Mouse (Mus musculus) adrenal gland, adult 8-10 months (tissue): Measurements from ENCODE around the gene Rab3gap2. TPM values are rescaled to one million over a fixed set of nuclear protein-coding genes. Genes with fewer than 3 reads are reported as not detected.

ENCODE experiments used
- DNase-seq: peaks from one replicate; pipeline ENCODE4 v3.0.0; 2022
- total RNA-seq, 4 experiments: library from RNA; stranded (reverse); gene quantifications; 2 replicates each; pipeline ENCODE4 v1.2.4; 2022

The Rab3gap2 gene
- total RNA-seq, result 10 to 100 TPM; 49.7 to 90.7 (median 70.6) TPM

DNA sequence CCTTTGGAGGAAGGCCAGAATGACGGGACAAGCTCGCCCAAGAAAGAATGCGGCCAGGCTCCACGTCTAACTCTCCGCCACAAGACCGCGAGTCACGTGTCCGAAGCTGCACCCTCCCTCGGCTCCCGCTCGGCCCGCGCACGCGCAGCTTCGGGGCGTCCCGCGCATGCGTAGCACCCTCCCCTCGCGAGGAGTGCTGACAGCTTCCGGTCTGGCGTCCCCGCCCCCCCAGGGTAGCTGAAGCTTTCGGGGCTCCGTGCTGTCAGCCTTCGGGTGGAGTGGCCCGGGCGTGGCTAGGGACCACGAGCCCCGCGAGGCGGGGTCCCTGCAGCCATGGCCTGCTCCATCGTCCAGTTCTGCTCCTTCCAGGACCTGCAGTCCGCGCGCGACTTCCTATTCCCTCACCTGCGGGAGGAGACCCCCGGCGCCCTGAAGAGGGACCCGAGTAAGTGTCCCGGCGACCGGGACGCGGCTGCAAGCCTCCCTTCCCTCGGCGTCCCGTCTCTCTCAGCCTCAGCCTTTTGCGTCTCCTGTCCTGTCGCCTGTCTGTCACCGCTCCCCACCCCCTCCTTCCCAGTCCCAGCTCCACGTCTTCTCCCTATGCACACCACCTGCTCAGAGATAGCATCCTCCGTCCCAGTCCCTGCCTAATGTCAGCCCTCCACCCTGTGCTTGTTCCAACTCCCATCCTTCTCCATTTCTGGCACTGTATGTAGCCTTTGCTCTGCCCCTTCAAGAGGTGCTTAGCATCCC lies at the start of gene Rab3gap2:
TSS of gene Rab3gap2 (plus strand) at position 209 of the 753 bp plus-strand sequence.
- DNase-seq, result peak; percentile 100

DNA sequence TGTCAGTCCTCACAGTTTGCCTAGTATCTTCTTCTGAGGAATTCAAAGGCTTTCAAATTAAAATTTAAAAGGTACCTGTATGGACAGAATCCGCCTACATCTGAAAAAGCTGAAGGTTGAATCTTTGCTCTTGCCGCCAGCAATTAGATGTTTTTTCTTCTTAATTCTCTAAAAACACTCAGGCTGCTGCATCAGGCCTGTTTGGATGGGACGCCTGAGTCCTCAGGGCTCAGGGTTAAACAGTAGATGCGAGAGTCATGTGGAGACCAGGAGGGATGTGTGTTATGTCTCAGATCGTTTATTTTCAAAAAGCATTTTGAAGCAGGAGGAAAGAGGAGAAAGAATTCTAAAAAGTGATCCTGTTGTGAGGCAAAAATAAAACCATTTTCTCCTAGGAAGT lies 30.3 kb upstream of the Rab3gap2 start:
- DNase-seq, result no peak

DNA sequence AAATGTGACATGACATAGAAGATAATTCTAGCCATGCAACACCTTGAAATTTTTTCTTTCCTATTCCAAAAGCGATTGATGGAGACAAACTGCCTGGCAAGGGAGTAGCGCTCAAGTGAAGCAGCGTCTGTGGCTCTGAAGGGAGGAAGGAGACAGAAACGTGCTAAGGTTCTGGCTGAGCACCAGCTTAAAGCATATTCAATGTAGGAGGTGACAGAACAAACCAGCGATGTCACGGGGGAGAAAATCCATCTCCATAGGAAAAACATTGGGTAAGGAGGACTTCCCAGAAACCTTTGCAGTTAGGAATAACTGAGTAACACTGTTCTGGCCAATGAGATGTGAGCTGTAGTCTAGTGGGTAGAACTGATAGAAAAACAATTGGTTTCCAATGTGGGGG lies 26.1 kb upstream of the Rab3gap2 start:
- no peak for DNase-seq

DNA sequence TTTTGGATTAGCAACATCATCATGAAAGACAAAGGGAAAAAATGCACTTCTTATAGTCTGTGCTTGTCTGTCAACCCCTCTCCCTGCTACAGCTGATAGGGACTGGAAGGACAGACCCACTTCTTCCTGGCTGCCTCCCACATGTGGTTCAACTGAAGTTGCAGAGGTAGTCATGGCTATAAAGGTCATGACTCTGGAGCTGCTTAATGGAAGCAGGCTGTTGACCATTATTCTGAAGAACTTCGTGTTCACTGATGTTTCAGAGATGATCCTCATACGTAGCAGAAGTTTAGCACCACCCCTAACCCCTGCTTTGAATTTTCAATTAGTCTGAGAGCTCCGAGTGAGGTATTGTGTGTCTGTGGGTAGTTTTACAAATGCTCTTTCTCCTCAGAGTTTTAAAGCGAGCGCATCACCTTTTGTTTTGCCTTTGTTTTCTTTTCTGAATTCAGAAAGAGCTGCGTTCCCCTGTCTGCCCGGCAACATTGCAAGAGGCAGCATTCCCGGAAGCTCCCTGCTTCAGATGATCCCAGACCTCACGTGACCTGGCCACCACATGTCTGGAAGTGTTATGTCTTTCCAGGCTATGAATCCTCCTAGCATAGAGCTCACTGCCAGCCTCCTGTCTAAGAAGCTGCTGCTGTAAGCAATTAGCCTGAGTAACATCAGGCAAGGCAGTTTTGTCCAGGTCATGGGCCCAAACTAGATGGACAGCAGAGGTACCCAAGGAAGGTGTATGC lies 20.2 kb upstream of the Rab3gap2 start:
- no peak for DNase-seq

DNA sequence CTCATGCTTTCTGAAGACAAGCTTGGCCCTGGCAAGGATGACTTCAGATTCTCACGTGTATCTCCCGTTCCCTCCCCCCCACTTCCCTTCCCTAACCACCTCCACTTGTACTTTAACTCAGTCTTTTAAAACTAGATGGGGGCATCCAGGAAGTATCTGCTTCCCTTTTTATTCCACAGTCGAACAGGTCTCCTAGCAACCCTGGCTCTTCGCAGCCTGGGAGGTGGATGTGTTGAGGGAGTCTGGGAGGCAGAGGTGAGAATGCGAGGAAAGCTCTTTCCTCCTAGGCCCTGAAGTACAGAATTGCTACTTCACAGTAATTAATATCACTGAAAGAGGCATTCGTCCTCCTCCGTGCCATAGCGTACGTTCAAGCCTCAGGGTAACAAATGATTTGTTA lies 18.4 kb upstream of the Rab3gap2 start:
- no peak for DNase-seq

DNA sequence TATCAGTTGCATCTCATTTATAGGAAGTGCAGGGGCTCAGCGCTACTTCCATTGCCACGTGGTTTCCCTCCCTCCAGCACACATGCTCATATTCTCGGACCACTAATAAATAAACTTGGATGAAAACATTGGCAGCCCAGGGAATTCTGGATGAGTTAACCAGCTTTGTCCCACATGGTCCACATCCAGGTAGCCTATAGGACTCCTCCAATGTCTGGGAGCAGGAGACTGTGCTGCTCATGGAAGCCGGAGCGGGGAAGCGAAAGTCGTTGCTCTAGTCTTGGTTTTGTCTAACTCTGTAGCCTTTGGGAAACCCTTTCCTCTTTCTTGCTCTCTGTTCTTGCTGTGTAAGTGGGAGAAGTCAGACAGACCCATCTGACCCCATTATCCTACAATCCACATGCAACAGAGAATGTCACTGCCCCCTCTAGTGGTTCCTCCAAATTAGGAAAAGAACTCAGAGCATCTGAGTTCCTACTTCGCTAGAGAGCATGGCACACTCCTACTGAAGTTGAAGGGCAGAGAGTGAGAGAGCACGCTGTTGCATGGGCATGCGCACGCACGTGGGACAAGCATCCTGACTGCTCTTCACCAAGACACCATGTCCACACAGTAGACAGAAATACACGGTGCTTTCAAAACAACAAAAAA lies 16.7 kb upstream of the Rab3gap2 start:
- DNase-seq, result no peak

DNA sequence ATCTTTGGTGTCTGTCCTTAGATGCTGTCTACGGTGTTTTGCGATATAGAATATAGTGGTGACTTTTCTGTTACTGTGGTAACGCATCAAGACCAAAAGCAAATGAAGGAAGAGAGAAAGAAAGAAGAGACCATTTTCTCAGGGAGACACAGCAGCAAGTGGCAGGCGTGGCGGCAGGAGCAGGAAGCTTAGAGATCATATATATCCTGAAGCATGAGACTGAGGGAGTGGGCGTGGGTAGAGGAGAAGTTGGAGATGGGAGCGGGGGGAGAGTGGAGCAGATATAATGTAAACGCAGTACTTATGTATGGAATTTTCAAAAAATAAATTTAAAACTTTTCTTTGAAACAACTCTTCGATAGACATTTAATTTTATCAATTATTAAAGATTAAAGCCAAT lies 14.0 kb upstream of the Rab3gap2 start:
- DNase-seq, result no peak

DNA sequence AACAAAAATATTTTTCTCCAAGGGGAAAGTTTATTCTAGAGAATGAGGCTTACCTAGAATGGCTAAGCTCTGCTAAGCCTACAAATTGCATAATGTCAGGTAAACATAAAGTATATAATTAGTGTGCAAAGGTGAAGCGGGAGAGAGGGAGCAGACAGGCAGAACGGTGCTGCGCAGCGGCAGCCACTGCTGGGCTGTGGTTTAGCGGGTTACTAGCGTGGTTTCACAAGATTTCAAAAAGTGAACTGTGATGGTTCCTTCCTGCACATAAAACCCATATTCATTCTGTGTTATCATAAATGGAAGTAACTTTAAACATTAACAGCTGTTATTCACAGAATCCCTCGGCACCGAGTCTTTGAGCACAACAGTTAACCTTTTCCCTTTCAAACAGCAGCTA lies 11.8 kb upstream of the Rab3gap2 start:
- no peak for DNase-seq

DNA sequence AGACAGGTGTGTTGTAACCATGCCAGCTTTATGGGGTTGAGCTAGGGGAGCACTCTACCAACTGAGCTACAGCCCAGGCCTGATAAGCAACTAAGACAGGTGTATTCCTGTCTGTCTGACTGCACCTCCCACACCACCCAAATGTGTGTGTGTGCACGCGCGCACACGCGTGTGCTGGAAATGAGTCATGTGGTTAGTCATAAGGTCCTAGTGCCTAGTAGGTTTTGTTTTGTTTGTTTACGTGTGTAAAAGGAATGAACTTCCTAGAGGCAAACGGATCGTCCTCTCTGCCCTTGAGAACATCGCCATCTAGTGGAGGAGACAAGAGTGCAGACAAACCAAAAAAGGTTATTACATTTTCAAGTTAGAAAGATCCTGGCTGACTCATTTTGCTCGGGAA lies 10.4 kb upstream of the Rab3gap2 start:
- DNase-seq, result no peak

DNA sequence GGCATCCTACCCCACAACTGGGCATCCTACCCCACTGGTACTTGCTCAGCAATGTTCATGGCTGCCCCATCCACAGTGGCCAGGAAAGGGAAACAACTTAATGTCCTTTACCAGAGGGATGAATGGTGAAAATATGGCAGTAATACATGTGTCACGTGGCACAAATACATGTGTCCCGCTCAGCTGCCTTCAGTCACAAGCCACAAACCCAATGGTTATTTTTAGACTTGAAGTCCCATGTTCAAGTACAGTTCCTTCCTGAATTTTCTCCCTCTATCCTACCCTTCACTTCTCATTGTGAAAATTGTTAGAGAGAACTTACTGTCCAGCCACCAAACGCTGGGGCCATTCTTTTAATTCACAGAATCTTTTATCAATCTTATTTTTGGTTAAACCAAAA lies 7.6 kb upstream of the Rab3gap2 start:
- DNase-seq, result no peak

DNA sequence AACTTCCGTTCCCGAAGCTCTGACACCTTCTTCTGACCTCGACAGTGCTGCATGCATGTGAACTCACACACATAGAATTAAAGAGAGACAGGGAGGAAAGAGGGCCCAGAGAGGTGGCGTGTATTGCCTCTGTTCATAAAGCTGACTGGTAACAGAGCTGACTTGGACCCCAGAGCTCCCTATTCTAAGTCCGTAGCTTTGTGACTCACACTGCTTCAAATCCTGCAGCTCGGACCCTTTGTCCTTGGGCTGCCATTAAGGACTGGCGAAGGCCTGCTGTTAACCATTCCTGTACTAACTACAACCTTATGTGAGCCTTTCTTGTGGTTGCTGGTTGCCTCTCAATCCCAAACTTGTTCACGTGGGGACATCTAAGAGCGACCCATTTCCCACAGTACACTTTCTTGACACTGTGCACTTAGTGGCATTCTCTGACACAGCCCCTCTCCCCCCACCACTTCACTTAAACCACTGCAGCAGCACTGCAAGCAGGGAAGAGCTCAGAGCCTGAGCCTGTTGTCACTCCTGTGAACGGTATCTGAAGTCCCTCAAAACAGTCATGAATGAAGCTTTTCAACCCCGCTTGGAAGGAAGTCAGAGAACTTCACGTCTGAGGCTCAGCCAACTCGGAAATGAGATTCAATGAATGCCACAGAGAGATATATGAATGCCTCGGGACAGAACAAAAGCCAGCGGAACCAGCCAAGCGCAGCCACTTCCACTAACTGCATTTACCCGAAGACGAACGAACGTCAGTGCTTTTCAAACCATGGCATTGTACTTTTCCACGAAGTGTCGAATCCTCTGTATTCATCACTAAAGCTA lies 3.1 kb upstream of the Rab3gap2 start:
- no peak for DNase-seq

DNA sequence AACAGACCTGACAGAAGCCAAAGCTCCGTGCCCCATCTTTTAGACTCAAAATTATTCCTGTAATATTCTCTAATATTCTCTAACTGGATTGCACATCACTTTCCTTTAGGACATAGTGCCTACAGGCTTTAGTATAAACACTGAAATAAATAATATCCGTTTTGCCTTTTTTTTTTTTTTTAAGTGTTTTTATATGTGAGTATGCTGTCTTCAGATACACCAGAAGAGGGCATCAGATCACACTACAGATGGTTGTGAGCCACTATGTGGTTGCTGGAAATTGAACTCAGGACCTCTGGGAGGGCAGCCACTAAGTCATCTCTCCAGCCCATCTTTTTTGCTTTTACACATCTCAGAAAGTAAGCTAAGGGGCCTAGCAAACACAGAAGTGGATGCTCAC lies 1.9 kb upstream of the Rab3gap2 start:
- DNase-seq, result no peak

DNA sequence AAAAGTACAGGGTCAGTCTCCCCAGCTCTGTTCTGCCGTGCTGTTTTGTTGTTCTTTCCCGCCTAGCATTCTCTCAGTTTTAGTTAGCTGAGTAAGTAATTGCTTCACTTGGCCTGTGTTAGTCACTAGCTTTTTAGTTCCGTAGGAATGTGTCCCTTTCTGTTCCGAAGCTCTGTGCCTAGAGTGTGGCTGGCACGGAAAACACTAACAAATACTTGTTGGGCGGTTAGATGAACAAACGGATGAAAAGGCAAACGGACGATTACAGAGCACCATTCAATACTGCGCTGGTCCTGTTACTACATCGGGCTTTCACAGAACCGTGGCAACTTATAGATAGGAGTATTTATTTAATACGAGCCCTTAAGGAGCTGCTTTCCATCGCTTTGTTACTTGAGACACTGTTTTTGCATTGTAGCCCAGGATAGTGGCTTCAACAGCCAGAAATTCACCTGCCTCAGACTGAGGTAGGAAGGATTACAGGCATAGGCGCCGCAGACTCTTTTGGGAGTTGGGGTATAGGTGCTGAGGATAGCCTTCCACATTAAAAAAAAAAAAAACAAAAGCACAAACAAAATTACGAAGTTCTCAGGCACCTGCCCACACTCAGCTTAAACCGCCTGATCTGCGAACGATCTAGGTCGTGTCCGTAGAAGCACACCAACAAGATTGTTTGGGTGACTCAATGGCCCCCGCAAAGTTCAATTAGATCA lies 565 bp upstream of the Rab3gap2 start:
- DNase-seq, result no peak

DNA sequence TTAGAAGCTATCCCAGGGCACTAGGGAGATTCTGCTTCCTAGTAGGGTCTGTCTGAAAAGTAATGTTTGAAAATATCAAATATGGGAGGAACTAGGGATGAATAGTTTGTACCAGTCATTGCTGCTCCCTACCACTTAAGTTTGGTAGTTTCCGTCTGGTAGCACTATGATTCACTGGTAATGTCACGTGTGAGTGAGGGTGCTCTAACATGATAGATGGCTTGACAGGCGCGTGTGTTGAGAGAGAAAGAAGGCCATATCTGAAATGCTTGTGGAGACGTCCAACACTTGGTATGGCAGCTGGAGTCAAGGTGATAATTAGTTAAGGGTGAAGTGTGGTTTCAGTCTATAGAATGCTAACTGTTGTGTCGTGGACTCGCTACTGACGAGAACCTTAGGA lies 1.2 kb downstream of the Rab3gap2 start:
- peak; percentile 51 for DNase-seq

DNA sequence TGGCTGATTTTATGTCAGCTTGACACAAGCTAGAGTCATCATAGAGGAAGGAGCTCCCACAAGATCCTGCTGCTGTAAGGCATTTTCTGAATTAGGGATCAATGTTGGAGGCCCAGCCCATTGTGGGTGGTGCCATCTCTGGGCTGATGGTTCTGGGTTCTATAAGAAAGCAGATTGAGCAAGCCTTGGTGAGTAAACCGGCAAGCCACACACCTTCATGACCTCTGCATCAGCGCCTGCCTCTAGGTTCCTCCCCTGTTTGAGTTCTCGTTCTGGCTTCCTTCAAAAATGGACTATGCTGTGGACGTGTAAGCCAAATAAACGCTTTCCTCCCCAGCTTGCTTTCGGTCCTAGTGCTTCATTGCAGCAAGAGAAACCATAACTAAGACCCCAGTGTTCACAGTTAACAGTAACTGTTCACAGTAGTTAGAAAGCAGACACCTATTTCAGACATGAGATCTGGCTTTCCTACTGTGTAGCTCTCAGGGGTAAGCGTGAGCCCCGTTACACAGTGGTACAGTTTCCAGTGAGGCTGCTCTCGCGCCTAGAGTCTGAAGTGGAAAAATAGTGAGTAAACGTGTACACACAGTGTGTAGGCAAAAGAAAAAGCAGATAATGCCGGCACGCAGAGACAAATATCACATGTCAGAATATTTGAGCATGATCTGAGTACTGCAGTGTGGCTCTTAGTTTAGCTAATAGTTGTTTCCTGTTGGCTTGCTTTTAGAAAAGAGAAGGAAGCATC lies 4.1 kb downstream of the Rab3gap2 start:
- DNase-seq, result no peak

DNA sequence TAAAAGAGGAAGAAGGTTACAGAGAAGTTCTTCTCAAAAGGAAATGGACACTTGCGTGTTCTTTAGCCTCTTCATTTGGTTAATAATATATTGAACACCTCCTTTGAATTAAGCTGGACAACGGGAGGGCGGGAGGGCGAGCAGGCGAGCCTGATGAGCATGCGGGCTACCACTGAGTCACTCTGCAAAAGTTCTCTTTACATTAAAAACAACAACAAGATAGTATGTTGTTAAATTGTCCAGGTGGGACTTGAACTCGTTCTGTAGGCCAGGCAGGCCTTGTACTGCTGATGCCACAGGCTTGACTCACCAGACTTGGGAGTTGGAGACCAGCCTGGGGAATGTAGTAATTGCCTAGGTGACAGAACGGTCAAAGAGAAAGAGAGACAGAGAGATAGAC lies 4.8 kb downstream of the Rab3gap2 start:
- no peak for DNase-seq

DNA sequence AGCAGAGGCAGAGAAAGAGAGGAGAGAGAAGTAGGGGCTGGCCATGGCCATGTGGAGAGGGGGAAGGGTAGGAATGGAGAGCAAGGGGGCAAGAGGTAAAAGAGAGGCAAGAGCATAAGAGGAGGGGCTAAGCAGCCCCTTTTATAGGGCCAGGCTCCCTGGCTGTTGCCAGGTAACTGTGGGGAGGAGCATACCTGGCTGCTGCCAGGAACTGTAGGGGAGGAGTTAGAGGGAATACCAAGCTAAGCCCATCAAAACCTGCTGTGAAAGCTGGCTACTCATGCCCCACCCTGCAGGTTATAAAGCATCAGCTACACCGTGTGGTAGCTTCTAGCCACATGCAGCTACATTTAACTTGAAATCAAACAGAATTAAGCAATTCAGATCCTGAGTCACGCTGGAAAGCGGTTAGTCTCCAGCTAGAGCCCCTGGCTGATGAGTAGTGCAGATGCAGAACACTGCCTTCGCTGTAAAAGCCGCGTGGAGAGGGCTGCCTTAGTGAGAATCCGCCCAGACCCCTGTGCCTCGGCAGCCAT lies 5.8 kb downstream of the Rab3gap2 start:
- no peak for DNase-seq

DNA sequence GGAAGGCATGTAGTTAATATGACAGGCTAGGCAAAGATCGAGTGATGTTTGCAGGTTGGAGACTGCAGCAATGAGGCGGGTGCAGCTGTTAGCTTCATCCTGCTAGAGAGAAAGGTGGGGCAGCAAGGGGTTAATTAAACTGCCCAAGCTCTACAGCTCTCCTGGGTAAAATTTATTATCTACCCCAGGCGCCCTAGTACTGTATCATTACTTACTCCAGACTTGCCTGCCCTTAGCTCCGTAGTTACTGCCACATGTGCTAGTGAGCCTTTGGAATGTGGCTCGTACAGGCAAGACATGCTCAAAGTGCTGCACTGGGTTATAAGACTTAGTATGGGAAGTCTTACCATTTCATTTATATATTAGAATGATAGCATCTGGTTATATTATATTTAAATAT lies 12.4 kb downstream of the Rab3gap2 start:
- DNase-seq, result no peak

DNA sequence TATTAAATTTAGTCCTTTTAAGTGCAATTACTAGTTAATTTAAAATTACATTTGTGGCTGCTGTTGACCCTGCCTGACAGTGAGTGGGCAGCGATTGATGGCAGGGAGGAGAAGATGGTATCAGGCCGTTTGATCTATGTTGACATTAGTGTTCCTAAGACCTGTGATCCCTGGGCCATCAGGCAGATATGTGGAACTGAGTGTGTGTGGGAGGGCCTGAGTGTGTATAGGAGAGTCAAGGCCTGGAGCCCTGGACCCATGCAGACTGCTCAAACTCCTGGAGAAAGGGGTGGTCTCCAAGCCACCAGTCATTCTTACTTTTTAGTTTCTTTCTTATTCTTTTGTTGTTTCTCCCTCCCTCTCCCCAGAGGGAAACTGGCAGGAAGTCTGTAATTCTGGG lies 12.8 kb downstream of the Rab3gap2 start:
- DNase-seq, result no peak

DNA sequence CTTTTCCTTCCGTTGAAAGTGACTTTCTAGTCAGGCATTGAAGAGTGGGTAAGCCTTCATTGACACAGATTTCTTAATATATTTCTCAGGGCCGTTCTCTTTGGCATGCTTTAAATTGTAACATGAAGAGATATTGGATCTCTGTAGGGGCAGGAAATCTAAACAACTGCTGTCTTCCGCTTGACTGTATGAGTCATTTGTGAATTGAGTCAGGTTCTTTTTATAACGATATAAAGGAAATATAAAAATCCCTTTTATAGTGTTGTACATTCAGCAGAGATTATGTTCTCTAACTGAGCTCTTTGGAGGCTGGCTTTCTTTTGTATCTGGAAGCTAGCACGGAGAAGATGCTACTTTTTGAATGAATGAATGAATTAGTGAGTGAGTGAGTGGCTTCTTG lies 14.0 kb downstream of the Rab3gap2 start:
- no peak for DNase-seq

DNA sequence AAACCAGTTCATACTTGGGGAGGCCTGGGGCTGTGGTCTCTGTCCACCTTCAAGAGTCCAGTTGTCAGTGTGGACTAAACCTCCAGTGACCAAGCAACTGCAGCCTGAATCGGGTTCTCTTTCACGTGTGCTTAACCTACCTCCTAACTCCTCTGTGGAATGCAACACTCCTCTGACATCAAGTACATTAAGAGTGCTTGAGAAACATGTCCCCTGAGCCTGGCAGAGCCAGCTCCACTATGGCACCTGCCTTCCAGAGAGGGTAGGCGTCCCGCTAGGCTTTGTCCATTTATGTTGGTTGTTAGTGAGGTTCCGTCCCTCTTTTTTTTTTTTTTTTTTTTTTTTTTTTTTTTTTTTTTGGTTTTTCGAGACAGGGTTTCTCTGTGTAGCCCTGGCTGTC lies 23.0 kb downstream of the Rab3gap2 start:
- no peak for DNase-seq
